Mouse (Mus musculus) adipose tissue, adult 10 weeks (tissue): Measurements from ENCODE around the gene Gm11639. TPM values are rescaled to one million over a fixed set of nuclear protein-coding genes. Genes with fewer than 3 reads are reported as not detected.

Source experiments
- polyA plus RNA-seq: library from polyadenylated mRNA; stranded (reverse); fragments of 350-450 nt; fragmentation: Illumina TruSeq; extraction: RNeasy Lipid Tissue Mini Kit (QIAGEN cat#74804); gene quantifications from one replicate; pipeline ENCODE4 v1.2.3, GENCODE M21; 2014; ENCODE audit warnings: low read depth, low replicate concordance

Gene Gm11639
- 0.10 TPM for polyA plus RNA-seq

DNA sequence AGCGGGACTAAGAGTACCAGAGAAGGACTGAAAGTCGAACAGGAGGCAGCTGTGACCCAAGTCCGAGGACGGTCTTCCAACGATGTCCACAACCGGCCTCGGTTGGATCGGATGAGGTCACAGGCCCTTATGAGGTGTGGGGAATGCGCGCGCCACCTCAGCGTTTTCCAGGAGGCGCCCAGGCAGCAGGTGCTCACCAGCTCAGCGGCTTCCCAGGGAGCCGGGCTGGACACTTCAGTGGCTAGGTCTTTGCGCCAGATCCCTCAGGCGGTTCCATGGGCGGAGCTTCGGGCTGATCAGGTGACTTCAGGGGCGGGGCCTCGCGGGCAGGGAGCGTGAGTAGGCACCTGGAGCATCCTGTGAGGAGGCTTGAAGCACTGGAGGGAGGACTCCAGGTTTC, at the start of gene Gm11639:
TSS of gene Gm11639 (plus strand) at position 160 of the 400 bp plus-strand sequence.

DNA sequence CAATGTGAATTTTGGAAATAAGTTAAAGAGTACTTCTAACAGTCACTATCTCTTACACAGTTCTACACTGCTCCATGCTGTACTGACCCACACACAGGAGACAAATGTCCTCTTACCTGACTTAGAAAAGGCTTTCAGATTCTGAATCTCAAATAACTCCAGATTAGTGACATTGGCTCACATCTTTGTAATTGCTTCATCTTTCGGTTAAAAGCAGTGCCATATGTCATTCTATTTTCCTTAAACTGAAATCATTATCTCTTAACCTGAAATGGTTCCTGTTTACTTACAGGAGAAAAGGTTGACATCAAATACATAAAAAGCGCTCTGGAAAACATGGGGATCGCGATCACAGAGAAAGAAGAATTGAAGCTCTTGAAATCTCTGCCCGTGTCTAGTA, 377.8 kb downstream of the Gm11639 start, which contains the start of gene Efcab3:
TSS of gene Efcab3 (plus strand) at position 301 of the 400 bp plus-strand sequence.

DNA sequence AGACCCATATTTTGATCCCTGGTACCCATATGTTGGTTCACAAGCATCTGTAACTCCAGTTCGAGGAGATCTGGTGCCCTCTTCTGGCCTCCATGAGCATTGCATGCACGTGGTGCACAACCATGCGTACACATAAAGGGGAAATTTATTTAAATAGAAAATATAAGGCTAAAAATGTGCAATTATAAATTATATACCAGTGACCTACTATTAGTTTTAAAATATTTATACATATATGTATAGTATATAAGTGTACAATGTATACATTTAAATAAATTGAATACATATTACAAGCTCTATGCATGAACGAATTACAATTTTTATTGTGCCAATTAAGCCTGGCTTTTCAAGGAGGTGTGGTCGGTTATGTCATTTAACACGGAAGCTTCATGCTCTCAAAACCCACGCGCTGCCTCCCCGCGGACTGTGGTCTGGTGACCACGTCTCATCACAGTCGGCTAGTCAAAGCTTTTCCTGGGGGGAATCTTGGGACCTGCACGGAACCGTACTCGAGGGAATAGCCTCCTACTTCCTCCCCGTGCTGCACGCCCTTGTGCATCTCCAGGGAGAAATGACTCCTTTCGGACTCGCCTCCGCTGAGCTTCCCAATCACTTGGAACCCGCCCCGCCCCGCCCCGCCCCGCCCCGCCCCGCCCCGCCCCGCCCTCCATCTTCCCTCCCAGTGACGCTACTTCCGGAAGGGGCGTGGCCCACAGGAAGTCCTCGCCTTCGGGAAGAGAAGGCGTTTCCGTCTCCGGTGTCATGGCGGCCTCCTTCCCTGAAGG, 440.4 kb downstream of the Gm11639 start, which contains the start of gene Mettl2:
TSS of gene Mettl2 (plus strand) at position 691 of the 785 bp plus-strand sequence.

DNA sequence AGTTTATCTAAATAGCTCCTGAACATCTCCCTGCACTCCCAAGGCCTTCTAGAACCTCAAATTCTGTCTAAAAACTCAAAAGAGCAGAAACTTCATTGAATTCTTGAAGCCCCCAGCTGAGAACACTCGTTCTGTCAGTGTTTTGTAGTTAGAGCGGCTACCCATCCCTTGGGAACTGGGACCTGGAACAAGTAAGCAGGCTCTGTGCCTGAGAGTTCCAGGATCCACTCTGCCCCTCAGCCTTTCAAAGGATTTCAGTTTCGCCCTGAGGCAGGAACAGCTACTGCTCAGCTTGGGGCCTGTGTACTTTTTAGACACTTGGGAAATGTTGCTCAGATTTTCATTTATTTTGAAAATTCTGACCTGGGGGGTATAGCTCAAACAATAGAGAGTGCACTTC, 461.1 kb downstream of the Gm11639 start, which contains the start of gene Gm10842:
TSS of gene Gm10842 (plus strand) at position 301 of the 400 bp plus-strand sequence.

Other genes with a start within 250 kb of the Gm11639 start
- 29.4 TPM for gene Kansl1, start 216.8 kb upstream of the Gm11639 start, polyA plus RNA-seq
- 24.2 TPM for gene Cdc27, start 135.1 kb upstream of the Gm11639 start, polyA plus RNA-seq
- 7.3 TPM for gene Myl4, start 135.0 kb upstream of the Gm11639 start, polyA plus RNA-seq
- gene Itgb3, start 77.7 kb upstream of the Gm11639 start, polyA plus RNA-seq = 2.9 TPM